Mouse (Mus musculus) olfactory bulb, adult 2 months (tissue): Measurements from ENCODE around the gene Ifrd2. TPM values are rescaled to one million over a fixed set of nuclear protein-coding genes. Genes with fewer than 3 reads are reported as not detected.
"Not testable (repeated sequence)": the region's sequence is repeated elsewhere in the genome, so short reads cannot be mapped to it uniquely, and the experiment has no call there.

Experiments used
- H3K27ac ChIP-seq: fragments of 200-500 bp; 2 replicates; pipeline ENCODE4 v1.5.1; 2012; ENCODE audit warnings: low read depth, low read length; ENCODE audit not compliant: insufficient read depth
- H3K4me1 ChIP-seq: fragments of 200-500 bp; 2 replicates; pipeline ENCODE4 v1.6.1; 2012; ENCODE audit warnings: low read length; ENCODE audit not compliant: control insufficient read depth, insufficient read depth
- H3K4me3 ChIP-seq: fragments of 200-500 bp; 2 replicates; pipeline ENCODE4 v1.5.1; 2012; ENCODE audit warnings: mild to moderate bottlenecking, low read depth, low read length, moderate library complexity; ENCODE audit not compliant: insufficient read depth
- CTCF ChIP-seq: fragments of 200-500 bp; IDR thresholded peaks from 2 replicates; pipeline ENCODE4 v1.5.1; 2012; ENCODE audit warnings: low read depth, mild to moderate bottlenecking, low read length, moderate library complexity; ENCODE audit not compliant: insufficient read depth
- POLR2A ChIP-seq: fragments of 200-500 bp; IDR thresholded peaks from 2 replicates; pipeline ENCODE4 v1.6.1; 2012; ENCODE audit warnings: mild to moderate bottlenecking, low read depth, low read length, moderate library complexity; ENCODE audit not compliant: insufficient read depth
- WGBS: fragments of 180-500 bp; shearing (Covaris S2); methylation state at CpG from one replicate; pipeline ENCODE4 v1.1.7; 2018; 5-methylcytosine and 5-hydroxymethylcytosine counted together
- polyA plus RNA-seq: library from polyadenylated mRNA; stranded (reverse); fragments of >200 nt; gene quantifications from 2 replicates; pipeline ENCODE4 v1.2.4, GENCODE M21; 2012; ENCODE audit warnings: low replicate concordance; ENCODE audit not compliant: missing spikeins, insufficient read depth, insufficient read length

Gene Ifrd2
- polyA plus RNA-seq, 1 experiment: not detected

GRCm38 (mm10) chr9:107555701-107556100, 31.7 kb upstream of the Ifrd2 start:
- H3K27ac ChIP-seq: no peak overlapping the region
- 36% methylated on average over 2 of the region's 2 CpGs for WGBS
- TF ChIP-seq POLR2A: no peak
- TF ChIP-seq CTCF: no peak
- peaks cover 23% of the 10 kb centered on the region for H3K4me1 ChIP-seq
- peak overlapping the region; percentile 80; the same call in 1 of the 2 replicates for H3K4me3 ChIP-seq

DNA sequence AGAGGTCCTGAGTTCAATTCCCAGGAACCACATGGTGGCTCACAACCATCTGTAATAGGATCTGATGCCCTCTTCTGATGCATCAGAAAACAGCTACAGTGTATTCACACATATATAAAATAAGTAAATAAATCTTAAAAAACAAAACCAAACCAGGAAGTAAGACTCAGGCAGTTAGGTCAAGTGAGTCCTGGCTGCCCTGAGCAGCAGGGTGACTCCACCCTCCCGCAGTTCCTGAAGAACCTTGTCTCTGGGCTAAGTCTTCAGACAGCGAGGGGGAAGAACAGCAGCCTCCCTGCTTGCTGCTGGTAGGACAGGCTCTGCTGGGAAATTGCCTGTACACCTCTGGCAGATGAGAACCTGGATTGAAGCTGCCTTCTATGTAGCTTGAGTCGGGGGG, 31.1 kb upstream of the Ifrd2 start:
- no peak for TF ChIP-seq POLR2A
- no peak for TF ChIP-seq CTCF
- no peak overlapping the region for H3K4me3 ChIP-seq
- H3K4me1 ChIP-seq: peaks cover 18% of the 10 kb centered on the region
- H3K27ac ChIP-seq: no peak overlapping the region
- 67% methylated on average over 3 of the region's 3 CpGs for WGBS

DNA sequence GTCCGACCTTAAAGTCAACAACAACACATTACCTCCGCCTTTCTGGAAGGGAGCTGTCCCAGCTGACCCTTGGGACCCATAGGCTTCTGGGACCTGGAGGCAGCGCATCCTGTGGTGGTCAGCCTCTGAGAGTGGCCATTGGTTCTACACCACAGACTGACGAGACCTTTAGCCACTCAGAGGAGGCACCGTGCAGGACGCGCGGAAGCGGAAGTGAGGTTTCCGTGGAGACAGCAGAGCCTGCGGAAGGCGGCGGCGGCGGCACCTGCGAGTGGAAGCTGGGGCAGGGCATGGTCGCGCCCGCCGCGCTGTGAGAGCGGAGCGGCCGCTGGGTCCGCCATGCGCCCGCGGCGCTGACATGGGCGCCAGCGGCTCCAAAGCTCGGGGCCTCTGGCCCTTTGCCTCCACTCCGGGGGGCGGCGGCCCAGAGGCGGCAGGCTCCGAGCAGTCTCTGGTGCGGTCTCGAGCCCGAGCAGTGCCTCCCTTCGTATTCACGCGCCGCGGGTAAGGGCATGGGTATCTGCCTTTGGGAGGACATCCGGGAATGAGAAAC, 24.3 kb upstream of the Ifrd2 start, which contains the start of gene Tusc2:
Gene Tusc2 (plus strand): TSS at position 227 of the 553 bp plus-strand sequence.
- under 1% methylated on average over 46 of the region's 46 CpGs for WGBS
- TF ChIP-seq POLR2A: peak; percentile 76
- TF ChIP-seq CTCF: no peak
- Histone ChIP-seq H3K4me1 (peaks cover 14% of the 10 kb centered on the region), H3K27ac (peak within 1 kb of the TSS; percentile 42), H3K4me3 (peak within 1 kb of the TSS; percentile 75)

- 49% methylated on average over 5 of the region's 5 CpGs for WGBS
- H3K4me3 ChIP-seq, H3K27ac ChIP-seq: not testable (repeated sequence)
- H3K4me1 ChIP-seq: peaks cover 26% of the 10 kb centered on the region
Observed at GRCm38 (mm10) chr9:107565556-107565955, 21.9 kb upstream of the Ifrd2 start.

GRCm38 (mm10) chr9:107566041-107566709, 21.3 kb upstream of the Ifrd2 start:
- WGBS: 58% methylated on average over 15 of the region's 15 CpGs

DNA sequence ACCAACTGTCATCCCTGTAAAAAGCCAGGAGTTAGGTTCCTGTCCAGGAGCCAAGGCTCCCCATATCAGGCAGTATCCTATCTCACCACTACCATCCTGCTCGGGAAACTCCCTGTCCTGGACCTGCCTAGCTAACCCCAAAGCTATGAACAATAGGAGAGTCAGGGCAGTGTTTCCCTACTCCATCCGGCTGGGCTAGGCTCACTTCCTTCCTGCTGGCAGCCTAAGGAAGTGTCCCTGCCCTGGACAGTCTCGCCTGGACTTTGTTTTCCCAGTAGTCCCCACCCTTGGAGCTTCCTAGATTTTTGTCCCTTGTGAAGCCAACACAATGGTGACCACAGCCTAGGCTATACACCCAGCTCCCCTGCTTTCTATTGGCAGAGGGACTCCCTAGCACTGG, 20.6 kb upstream of the Ifrd2 start:
- Histone ChIP-seq H3K27ac (no peak overlapping the region), H3K4me1 (peaks cover 37% of the 10 kb centered on the region), H3K4me3 (no peak overlapping the region)
- WGBS: 74% methylated on average over 3 of the region's 3 CpGs
- no peak for TF ChIP-seq POLR2A
- TF ChIP-seq CTCF: no peak

More at GRCm38 (mm10) chr9:107566041-107566709, 21.3 kb upstream of the Ifrd2 start:
- Histone ChIP-seq H3K4me1 (peaks cover 32% of the 10 kb centered on the region), H3K27ac (no peak overlapping the region), H3K4me3 (no peak overlapping the region)
- TF ChIP-seq POLR2A (no peak), CTCF (no peak; the same call in 1 of the 2 replicates)

DNA sequence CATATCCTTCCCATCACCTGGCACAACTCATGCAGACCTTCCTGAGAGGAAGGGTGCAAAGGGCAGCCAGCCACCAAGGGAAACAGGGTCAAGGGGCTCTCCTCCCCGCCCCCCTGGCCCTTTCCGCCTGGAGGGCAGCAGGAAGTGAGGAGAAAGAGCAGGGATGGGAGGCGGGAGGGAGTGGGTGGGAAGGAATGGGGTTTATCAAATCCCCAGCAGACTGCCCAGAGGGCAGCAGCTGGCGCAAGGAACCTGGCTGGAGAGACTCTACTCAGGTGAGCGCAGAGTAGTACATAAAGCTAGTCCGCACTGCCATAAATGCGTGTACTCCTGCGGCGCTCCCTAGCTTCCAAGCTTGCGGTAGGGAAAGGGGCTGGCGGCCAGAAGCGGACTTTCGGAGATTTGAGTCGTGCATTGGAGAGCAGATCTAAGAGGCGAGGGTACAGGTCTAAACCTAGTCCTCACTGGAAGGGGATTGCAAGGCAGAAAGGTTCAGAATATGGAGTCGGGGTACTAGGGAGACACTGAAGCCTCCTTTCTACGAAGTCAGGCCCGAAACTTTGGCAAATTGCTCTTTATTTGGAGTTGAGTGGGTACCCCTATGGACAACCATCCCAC, 19.6 kb upstream of the Ifrd2 start, which contains the start of gene Hyal2:
Gene Hyal2 (plus strand): TSS at position 244 of the 618 bp plus-strand sequence.
- peaks cover 37% of the 10 kb centered on the region for H3K4me1 ChIP-seq
- peak within 1 kb of the TSS; percentile 84 for H3K4me3 ChIP-seq
- WGBS: 28% methylated on average over 18 of the region's 18 CpGs
- peak within 1 kb of the TSS; percentile 89 for H3K27ac ChIP-seq
- TF ChIP-seq POLR2A (no peak), CTCF (no peak)

GRCm38 (mm10) chr9:107568331-107569261, 18.8 kb upstream of the Ifrd2 start:
- Histone ChIP-seq H3K4me1 (peaks cover 37% of the 10 kb centered on the region), H3K27ac (peak overlapping the region; percentile 89), H3K4me3 (peak overlapping the region; percentile 84)
- WGBS: under 1% methylated on average over 41 of the region's 41 CpGs
- no peak for TF ChIP-seq CTCF
- TF ChIP-seq POLR2A: 0 out of 2 replicates have a peak, but pooled peaks have one; percentile 30

- H3K27ac ChIP-seq: peak overlapping the region; percentile 59; the same call in 1 of the 2 replicates
- peaks cover 33% of the 10 kb centered on the region for H3K4me1 ChIP-seq
- WGBS: under 1% methylated on average over 23 of the region's 23 CpGs
- TF ChIP-seq CTCF (no peak), POLR2A (no peak)
- peak overlapping the region; percentile 84 for H3K4me3 ChIP-seq
Observed at GRCm38 (mm10) chr9:107569270-107569669, 18.2 kb upstream of the Ifrd2 start.
